Mouse (Mus musculus) neural tube, embryonic 10.5 days (tissue): ENCODE results near the gene Msn.

Experiments
- DNase-seq: peaks from one replicate; pipeline ENCODE4 v3.0.0-alpha.2; 2017; ENCODE audit warnings: low spot score; ENCODE audit errors: extremely low spot score

The Msn gene

DNA sequence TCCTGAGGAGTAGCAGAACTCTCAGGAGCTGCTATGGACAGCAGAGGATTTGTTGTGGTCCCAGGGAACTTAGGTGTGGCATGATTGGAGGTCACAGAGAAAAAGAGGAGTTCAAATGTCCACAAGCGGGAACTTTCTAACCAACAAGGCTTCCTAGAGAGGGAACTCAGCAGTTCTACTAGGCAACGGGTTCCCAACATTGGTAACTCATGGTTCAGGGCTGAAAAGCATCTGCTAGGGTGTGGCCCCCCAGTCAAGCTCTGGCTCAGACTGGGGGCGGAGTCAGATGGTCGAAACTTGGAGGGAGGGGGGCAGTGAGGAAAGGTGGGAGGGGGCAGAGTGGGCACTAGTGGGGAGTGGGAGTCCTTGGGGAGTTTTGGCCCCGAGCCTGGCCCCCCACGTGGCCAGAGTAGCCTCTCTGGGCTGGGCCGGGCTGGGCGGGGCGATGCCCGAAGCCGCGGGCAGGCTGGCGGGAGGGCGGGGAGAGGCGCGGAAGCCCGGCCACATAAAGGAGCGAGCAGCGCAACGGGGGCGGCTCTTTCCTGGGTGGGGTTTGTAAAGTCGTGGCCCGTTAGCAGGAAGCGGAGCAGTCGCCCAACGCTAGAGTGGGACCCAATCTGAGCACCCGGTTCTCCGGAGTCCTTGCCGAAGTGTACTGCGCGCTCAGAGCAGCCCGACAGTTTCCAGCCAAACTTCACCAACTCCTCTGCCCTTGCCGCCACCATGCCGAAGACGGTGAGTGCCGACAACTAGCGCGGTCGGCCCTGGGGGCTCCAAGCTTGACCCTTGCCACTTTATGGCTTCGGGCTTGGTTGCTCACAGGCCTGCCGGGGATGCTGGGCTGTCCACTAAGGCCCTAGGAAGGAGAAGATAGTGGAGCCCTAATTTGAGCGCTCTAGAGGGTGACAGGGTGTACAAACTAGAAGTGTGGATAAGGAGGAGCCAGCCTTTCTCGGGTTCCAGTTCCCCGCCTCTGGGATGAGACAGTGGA is at the start of gene Msn:
TSS of gene Msn (plus strand) at position 534 of the 991 bp plus-strand sequence.
- peak; percentile 59 for DNase-seq

DNA sequence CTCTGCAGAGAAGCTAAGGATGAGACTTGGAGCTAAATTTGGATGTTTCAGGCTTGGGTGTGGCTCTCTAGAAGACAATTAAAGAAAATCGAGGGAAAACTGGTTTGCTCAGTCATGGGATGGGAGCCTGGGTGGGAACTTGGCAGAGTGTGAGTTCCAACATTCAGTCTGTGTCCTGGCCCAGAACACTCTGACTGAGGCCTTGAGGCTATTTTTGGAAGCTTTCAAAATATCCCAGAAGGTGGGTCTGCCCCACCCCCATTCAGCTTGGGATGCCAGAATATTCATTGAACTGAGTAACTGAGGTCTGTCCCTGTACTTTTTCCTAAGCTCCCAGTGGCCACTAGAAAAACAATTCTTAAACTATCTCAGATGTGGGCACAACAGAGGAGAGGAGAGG is 43.0 kb upstream of the Msn start:
- no peak for DNase-seq

GRCm38 (mm10) chrX:96077747-96078146 is 18.1 kb upstream of the Msn start:
- DNase-seq = no peak

DNA sequence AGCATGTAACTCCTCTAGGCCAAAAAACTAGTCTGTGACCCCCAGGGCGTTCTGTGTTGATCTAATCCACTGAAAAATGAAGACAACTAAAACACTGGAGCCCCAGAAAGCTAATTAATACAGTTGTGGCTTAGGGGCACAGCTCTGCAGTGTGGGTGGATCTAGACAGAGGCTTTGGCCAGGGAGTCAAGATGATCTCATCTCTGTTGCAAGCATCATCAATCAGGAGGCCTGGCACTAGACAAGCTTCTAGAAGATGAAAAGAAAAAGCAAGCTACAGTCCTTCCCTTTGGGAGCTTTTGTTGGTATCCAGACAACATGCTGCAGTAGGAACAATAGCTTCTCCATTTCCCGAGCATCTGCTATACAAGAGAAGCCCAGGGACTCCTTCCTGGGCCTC is 9.6 kb upstream of the Msn start:
- no peak for DNase-seq

DNA sequence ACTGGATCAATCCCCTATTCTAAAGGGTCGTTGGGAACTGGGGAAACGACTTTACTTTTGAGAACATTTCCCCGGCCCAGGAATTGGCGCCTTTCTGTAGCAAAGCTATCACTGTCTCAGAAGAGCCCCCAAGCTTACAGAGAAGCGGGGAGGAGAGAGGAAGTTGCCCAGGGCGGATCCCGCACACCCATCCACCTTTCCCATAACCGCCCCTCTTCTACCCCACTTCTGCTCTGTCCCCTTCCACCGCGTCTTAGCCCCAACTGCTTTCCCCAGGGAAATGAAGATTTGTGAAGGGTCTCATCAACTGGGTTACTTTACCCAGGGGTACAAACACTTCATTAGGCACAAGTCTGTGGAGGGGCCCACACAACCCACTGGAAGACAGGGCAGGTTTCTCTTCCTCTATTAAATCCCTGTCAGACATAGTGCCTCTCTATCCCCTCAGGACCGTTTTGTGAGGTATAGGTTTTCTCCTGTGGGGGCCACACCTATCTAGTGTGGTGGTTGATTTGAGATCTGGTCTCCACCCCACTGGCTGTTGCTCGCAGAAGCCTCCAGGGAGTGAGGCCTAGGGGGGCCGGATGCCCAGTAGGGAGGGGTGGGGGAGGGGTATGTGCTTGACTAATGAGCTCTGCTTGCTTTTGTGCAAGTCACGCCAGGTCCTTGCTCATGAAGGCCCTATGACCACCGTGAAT is 820 bp downstream of the Msn start:
- peak; percentile 44 for DNase-seq

GRCm38 (mm10) chrX:96097491-96097970 is 1.7 kb downstream of the Msn start:
- no peak for DNase-seq

DNA sequence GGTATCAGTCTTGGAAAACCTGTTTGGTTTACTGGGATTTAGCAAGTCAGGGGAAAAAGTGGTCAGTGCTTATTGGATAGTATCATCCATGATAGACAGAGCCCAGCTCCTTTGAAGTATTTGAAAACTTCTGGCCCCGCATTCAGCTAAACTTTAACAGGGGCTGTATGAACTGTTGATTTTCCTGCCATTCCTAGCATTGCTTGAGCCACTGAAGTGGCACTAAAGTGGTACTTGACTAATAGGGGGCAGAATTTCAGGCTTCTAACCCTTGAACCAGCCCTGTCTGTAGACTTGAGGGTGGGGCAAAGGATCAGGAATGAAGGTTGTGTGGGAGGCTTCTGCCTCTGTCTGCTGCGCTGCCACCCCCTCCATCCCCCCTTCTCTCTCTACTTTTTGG is 3.2 kb downstream of the Msn start:
- no peak for DNase-seq

DNA sequence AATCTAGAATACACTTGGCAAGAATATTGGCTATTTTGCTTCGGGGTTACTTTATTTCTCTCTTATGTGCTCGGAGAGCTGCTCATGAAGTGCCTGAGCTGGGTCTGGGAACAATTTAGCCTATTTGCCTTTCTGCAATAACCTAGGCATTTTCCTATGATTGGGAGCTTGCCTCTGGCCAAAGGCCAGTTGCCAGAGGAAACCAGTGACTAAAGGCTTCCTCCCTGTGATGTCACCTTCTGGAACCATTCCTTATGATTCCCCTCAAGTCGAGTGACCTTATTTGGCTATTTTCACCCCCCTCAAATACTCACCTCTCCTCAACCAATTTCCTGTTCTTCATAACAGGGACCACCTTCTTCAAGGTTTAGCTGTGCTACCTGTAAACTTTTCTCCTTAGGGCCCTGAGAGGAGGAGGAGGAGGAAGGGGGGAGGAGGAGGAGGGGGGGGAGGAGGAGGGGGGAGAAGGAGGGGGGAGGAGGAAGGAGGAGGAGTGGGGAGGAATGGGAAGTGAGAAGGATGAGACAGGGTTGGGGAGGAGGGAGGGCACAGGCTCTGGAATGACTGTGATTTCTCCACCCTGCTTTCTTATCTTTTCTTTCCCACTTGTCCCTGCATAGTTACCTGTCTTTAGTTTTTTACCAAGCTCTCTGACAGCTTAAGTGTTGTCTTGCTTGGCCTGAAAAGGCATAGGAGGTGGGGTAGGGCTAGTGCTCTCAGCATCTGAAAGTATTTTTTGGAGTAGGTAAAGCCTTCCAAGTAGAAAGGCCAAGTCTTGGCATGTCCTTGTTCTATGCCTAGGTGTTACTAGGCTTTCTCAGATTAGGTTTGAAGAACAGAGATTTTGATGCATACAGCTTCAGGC is 11.8 kb downstream of the Msn start:
- no peak for DNase-seq

- DNase-seq = no peak
Measured at GRCm38 (mm10) chrX:96113106-96113634, 17.3 kb downstream of the Msn start.

GRCm38 (mm10) chrX:96115501-96115900 is 19.7 kb downstream of the Msn start:
- no peak for DNase-seq

GRCm38 (mm10) chrX:96117366-96117765 is 21.5 kb downstream of the Msn start:
- no peak for DNase-seq

DNA sequence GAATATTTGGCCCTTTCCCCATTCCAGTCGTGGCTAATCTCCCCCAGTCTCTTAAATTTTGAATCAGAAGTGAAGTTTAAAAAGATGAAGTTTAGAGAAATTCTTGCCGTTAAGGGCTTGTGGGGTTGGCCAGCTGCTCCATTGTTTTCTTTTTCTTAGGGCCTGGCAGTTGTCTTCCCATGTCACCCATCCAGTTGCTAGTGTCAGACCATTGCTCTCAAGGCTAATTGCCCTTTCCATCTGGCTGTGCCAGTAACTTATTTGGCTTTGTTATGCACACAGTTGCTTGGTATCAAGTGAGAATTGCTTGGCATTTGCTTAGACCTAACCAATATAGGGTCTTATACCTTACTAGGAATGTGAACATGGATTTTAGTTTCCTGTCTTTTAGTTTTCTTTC is 24.2 kb downstream of the Msn start:
- no peak for DNase-seq

- no peak for DNase-seq
Measured at GRCm38 (mm10) chrX:96121912-96122311, 26.1 kb downstream of the Msn start.

DNA sequence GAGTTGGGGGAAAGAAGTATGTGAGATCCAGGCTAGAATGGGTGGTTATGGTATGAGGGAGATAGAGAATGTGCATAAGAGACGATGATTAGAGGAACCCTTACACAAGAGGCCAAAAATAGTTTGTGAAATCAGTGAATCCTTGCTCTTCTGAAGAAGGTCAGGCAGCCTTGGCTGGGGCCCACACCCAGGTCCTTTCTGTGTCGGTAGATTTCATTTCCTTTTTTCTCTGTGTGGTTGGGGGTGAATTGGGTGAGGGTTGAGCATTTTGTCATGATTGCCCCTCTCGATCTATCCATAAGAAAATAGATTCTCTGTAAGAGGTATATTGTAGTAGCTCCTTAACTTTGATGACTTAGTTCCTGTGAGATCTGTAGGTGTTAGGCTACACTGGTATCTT is 31.0 kb downstream of the Msn start:
- DNase-seq = no peak

- DNase-seq = no peak
Measured at GRCm38 (mm10) chrX:96130139-96130538, 34.3 kb downstream of the Msn start.

- no peak for DNase-seq
Measured at GRCm38 (mm10) chrX:96130663-96131062, 34.8 kb downstream of the Msn start.

DNA sequence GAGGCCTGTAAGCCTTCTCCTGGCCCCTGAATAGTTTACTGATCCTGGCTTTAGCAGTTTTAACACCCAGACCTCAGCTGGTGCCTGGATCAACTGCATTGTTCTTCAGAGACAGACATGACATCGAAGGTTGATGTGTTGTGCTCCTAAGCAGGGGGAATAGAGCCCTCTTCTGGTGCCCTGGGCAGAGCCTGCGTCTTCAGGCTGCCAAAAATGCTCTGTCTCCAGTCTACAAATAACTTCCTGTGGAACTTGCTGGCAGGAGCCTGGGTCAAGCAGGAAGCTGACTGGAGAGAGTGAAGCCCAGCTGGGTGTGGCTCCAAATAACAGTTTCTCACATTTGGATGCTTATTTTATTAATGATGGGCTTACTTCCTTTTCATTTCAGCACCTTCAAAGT is 37.4 kb downstream of the Msn start:
- DNase-seq = no peak

DNA sequence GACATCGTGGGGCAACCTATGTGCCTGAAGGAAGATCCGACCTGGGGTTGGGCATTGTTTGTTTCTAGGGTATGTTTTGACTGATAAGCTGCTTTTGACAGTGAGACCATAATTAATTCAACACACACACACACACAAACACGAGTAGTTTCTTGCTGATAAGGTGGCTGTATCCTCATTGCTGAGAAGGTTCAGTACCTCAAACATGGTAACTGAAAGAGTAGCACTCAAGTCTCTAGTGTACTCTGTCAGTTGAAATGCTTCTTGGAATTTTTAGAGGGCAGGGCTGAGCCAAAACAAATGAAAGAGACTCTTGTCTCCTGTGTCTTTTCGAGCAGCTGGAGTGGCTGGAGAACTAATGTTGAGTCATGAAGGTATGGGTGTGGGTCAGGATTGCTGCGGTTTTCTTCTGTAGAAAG is 38.4 kb downstream of the Msn start:
- no peak for DNase-seq

DNA sequence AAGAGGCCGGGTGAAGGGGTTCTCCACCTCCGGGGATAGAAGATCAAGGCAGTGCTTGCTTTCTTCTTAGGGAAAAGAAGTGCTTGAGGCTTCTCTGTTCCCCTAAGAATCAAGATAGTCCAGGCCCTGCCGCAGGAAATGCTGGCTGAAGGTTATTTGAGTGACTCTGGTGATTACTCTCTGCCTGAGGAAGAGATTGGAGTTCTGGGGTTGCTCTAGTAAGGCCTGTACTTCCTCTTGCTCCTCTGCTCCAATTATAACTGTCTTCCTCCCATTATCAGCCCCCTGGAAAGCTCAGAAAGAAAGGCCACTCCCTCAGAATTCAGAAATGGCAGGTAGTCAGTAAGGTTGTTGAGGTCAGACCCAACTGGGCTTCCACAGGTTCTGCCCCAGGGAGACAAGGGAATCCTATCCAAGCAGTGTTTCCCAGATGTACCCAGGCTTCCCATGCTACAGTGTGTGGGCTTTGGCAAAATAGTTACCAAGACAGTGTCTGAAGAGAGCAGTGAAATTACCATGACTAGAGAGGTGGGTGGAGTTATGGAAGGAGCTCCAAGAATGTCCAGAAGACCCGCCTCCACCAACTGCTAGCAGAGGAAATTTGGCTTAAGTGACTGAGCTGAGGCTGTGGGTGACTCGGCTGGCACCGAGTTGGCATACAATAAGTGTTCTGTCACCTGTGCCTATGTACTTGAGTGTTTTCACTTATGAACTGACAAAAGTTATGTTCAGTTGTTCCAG is 39.2 kb downstream of the Msn start:
- no peak for DNase-seq

GRCm38 (mm10) chrX:96135581-96135980 is 39.7 kb downstream of the Msn start:
- no peak for DNase-seq
